Mouse (Mus musculus) megakaryocyte-erythroid progenitor cell, adult 5-6 weeks (primary cell): ENCODE measurements at regions not wholly inside any gene's neighbourhood (a gene's known extent, or its start where the extent isn't known, plus 50 kb on each side); places are given as distances from the start of the nearest gene placed in this dataset.
A peak's percentile ranks its signal among the peaks of the same experiment; 100 is the strongest.
"Not testable (repeated sequence)": the region's sequence is repeated elsewhere in the genome, so short reads cannot be mapped to it uniquely, and the experiment has no call there.

Source experiments
- ATAC-seq: replicated peaks from 2 replicates; pipeline ENCODE4 v1.8.0; 2016; ENCODE audit warnings: mild to moderate bottlenecking, inconsistent platforms; ENCODE audit not compliant: severe bottlenecking, poor library complexity, low FRiP score, low TSS enrichment

- ATAC-seq: no peak
Observed at GRCm38 (mm10) chr16:20866771-20867170, 132.5 kb upstream of the Thpo start.

- ATAC-seq: no peak
Observed at GRCm38 (mm10) chr16:20861256-20861655, 126.9 kb upstream of the Thpo start.

- ATAC-seq: not testable (repeated sequence)
Observed at GRCm38 (mm10) chr16:20860606-20861005, 126.3 kb upstream of the Thpo start.

GRCm38 (mm10) chr16:20854696-20855213, 120.4 kb upstream of the Thpo start:
- no peak for ATAC-seq

GRCm38 (mm10) chr16:20838151-20838550, 103.8 kb upstream of the Thpo start:
- ATAC-seq: no peak

GRCm38 (mm10) chr16:20836866-20837265, 102.6 kb upstream of the Thpo start:
- ATAC-seq: no peak

- not testable (repeated sequence) for ATAC-seq
Observed at GRCm38 (mm10) chr16:20833838-20834237, 99.5 kb upstream of the Thpo start.

GRCm38 (mm10) chr16:20833301-20833700, 99.0 kb upstream of the Thpo start:
- no peak for ATAC-seq

GRCm38 (mm10) chr16:20829732-20830435, 95.6 kb upstream of the Thpo start:
- ATAC-seq: no peak

- no peak for ATAC-seq
Observed at GRCm38 (mm10) chr16:20828996-20829731, 94.9 kb upstream of the Thpo start.

GRCm38 (mm10) chr16:20824226-20824625, 89.9 kb upstream of the Thpo start:
- no peak for ATAC-seq

GRCm38 (mm10) chr16:20820939-20821338, 86.6 kb upstream of the Thpo start:
- ATAC-seq: no peak

GRCm38 (mm10) chr16:20819568-20819967, 85.3 kb upstream of the Thpo start:
- no peak for ATAC-seq

- ATAC-seq: no peak
Observed at GRCm38 (mm10) chr16:20818711-20819189, 84.4 kb upstream of the Thpo start.

- no peak for ATAC-seq
Observed at GRCm38 (mm10) chr16:20814976-20815375, 80.7 kb upstream of the Thpo start.

- ATAC-seq: no peak
Observed at GRCm38 (mm10) chr16:20814240-20814639, 79.9 kb upstream of the Thpo start.

GRCm38 (mm10) chr16:20812025-20812424, 77.7 kb upstream of the Thpo start:
- ATAC-seq: not testable (repeated sequence)

- ATAC-seq: peak; percentile 56; the same call in 1 of the 2 replicates
Observed at GRCm38 (mm10) chr16:20810322-20810721, 76.0 kb upstream of the Thpo start.

- no peak for ATAC-seq
Observed at GRCm38 (mm10) chr16:20808263-20808662, 74.0 kb upstream of the Thpo start.

- ATAC-seq: no peak; the same call in 1 of the 2 replicates
Observed at GRCm38 (mm10) chr16:20806739-20807138, 72.4 kb upstream of the Thpo start.
